Mouse (Mus musculus) limb, embryonic 14.5 days (tissue): Measurements from ENCODE around the gene Olfr926. TPM values are rescaled to one million over a fixed set of nuclear protein-coding genes. Genes with fewer than 3 reads are reported as not detected.
"Not testable (repeated sequence)": the region's sequence is repeated elsewhere in the genome, so short reads cannot be mapped to it uniquely, and the experiment has no call there.

ENCODE experiments used
- ATAC-seq: fragments of 200-750 bp; cut with Nextera tagmentation; 2 replicates; pipeline ENCODE4 v1.8.0; 2017; ENCODE audit warnings: low read depth, moderate number of reproducible peaks, moderate TSS enrichment; ENCODE audit not compliant: low FRiP score
- DNase-seq: peaks from one replicate; pipeline ENCODE4 v3.0.0-alpha.2; 2015; ENCODE audit warnings: low spot score
- H3K27ac ChIP-seq: fragments of 300-500 bp; sonication (generic); replicated peaks from 2 replicates; pipeline ENCODE4 v1.5.1; 2014; ENCODE audit warnings: low read depth, mild to moderate bottlenecking, low read length, moderate library complexity, mixed read lengths
- H3K27me3 ChIP-seq: fragments of 300-500 bp; sonication (generic); 2 replicates; pipeline ENCODE4 v1.6.1; 2014; ENCODE audit warnings: low read length, mixed read lengths; ENCODE audit not compliant: control insufficient read depth, insufficient read depth
- H3K36me3 ChIP-seq: fragments of 300-500 bp; sonication (generic); 2 replicates; pipeline ENCODE4 v1.6.1; 2014; ENCODE audit warnings: mild to moderate bottlenecking, low read length, moderate library complexity, mixed read lengths; ENCODE audit not compliant: control insufficient read depth, insufficient read depth
- H3K4me1 ChIP-seq: fragments of 300-500 bp; sonication (generic); 2 replicates; pipeline ENCODE4 v1.6.1; 2014; ENCODE audit warnings: antibody characterized with exemption, low read length, mixed read lengths; ENCODE audit not compliant: control insufficient read depth, insufficient read depth
- H3K4me2 ChIP-seq: fragments of 300-500 bp; sonication (generic); replicated peaks from 2 replicates; pipeline ENCODE4 v1.6.1; 2014; ENCODE audit warnings: low read depth, mild to moderate bottlenecking, low read length, moderate library complexity; ENCODE audit not compliant: severe bottlenecking
- H3K4me3 ChIP-seq: fragments of 300-500 bp; sonication (generic); replicated peaks from 2 replicates; pipeline ENCODE4 v1.5.1; 2014; ENCODE audit warnings: low read length
- H3K9ac ChIP-seq: fragments of 300-500 bp; sonication (generic); 2 replicates; pipeline ENCODE4 v1.6.1; 2014; ENCODE audit warnings: mild to moderate bottlenecking, low read depth, low read length, moderate library complexity; ENCODE audit not compliant: severe bottlenecking
- H3K9me3 ChIP-seq: fragments of 300-500 bp; sonication (generic); 2 replicates; pipeline ENCODE4 v1.6.1; 2016; ENCODE audit warnings: low read length; ENCODE audit not compliant: control insufficient read depth
- POLR2A ChIP-seq: fragments of 200-500 bp; IDR thresholded peaks from 2 replicates; pipeline ENCODE4 v1.8.0; 2012; ENCODE audit warnings: inconsistent platforms, mild to moderate bottlenecking, moderate library complexity, borderline replicate concordance; ENCODE audit not compliant: insufficient read depth, insufficient read length; ENCODE audit errors: extremely low read depth
- WGBS: fragments of 180-500 bp; shearing (Covaris S2); extraction: QIAGEN DNeasy Blood & Tissue Kit; methylation state at CpG from one replicate; pipeline ENCODE4 v1.1.7; 2014; 5-methylcytosine and 5-hydroxymethylcytosine counted together
- polyA plus RNA-seq, 2 experiments: library from polyadenylated mRNA; depleted of rRNA in 1 of 2; stranded (reverse) in 1 of 2; unstranded in 1 of 2; fragments of >200 nt; fragmentation: Nextera tagmentation in 1 of 2; extraction: Ambion mirVana in 1 of 2; gene quantifications; 2 replicates each; pipeline versions ENCODE4 v1.2.1 to v1.2.3; 2012 to 2014

The Olfr926 gene
- not detected in 2 replicates for polyA plus RNA-seq (2012; rRNA removed)
- polyA plus RNA-seq (2014; fragmentation: Nextera tagmentation; extraction: Ambion mirVana) = not detected in 2 replicates

- no peaks in the 10 kb centered on the region for H3K36me3 ChIP-seq
- no peaks in the 10 kb centered on the region for H3K9me3 ChIP-seq
- DNase-seq = no peak
- no peak for ATAC-seq
- H3K27me3 ChIP-seq = no peaks in the 10 kb centered on the region
- no peak within 1 kb of the TSS for H3K9ac ChIP-seq
- TF ChIP-seq POLR2A = no peak
- WGBS = 74% methylated on average over 2 of the region's 2 CpGs
- no peaks in the 10 kb centered on the region for H3K4me1 ChIP-seq
- H3K27ac ChIP-seq = no peak within 1 kb of the TSS
- H3K4me3 ChIP-seq = no peak within 1 kb of the TSS
- H3K4me2 ChIP-seq = no peak within 1 kb of the TSS
Observed at GRCm38 (mm10) chr9:38876826-38877225, at the start of gene Olfr926. Gene Olfr926, plus strand, starts transcription at chr9:38877126.

GRCm38 (mm10) chr9:38833027-38833426 lies 43.9 kb upstream of the Olfr926 start:
- Histone ChIP-seq H3K4me3 (no peak overlapping the region), H3K4me2 (no peak overlapping the region), H3K9ac (no peak overlapping the region), H3K4me1 (no peaks in the 10 kb centered on the region), H3K36me3 (no peaks in the 10 kb centered on the region), H3K27me3 (no peaks in the 10 kb centered on the region), H3K27ac (no peak overlapping the region), H3K9me3 (no peaks in the 10 kb centered on the region)
- DNase-seq (no peak), ATAC-seq (no peak)
- 81% methylated on average over 2 of the region's 2 CpGs for WGBS
- TF ChIP-seq POLR2A = no peak

DNA sequence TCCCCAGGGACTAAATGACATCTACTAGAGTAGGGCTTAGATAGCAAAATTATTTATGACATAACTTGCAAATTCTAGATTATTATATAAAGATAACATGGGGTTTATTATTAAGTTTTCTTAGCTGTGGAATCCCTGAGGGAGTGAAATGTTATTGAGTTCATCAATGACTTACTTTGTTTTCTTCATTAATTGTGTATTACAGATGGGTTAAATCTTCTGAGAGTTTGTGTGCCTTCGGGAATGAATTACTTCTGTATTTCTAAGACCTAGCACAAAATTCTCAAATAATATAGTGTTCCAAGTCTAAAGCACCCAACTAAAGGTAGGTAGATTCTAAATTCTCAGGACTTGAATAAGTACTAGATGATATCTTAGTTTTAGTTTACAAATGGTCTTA lies 32.8 kb upstream of the Olfr926 start, which contains the start of gene Olfr924:
Olfr924 (plus strand) TSS at position 301 of the 400 bp plus-strand sequence.
- Histone ChIP-seq H3K4me1 (no peaks in the 10 kb centered on the region), H3K9ac (no peak within 1 kb of the TSS), H3K9me3 (no peaks in the 10 kb centered on the region), H3K36me3 (no peaks in the 10 kb centered on the region), H3K27ac (no peak within 1 kb of the TSS), H3K4me2 (no peak within 1 kb of the TSS), H3K27me3 (no peaks in the 10 kb centered on the region), H3K4me3 (no peak within 1 kb of the TSS)
- TF ChIP-seq POLR2A = no peak
- DNase-seq = no peak
- ATAC-seq = no peak
- WGBS = 83% methylated on average over 1 of the region's 1 CpGs

DNA sequence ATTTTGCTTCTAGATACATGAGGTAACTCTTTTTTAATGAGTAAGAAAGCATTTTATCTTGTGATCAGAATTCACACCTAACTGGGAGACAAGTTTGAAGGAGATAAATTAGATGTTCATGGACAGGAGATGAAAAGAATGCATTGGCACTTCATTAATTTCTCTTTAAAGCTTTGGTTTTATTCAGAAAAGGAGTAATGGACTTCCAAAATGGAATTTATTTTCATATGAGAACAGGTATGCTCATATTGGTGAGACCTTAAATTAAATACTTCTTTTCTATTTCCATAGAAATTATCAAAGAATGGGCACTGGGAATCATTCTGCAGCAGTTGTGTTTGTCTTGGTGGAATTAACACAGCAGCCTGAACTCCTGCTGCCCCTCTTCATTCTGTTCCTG lies 22.2 kb upstream of the Olfr926 start, which contains the start of gene Olfr26:
Olfr26 (plus strand) TSS at position 301 of the 400 bp plus-strand sequence.
- H3K36me3 ChIP-seq = no peaks in the 10 kb centered on the region
- H3K9ac ChIP-seq = no peak within 1 kb of the TSS
- no peak within 1 kb of the TSS for H3K27ac ChIP-seq
- DNase-seq (no peak), ATAC-seq (no peak)
- H3K4me1 ChIP-seq = no peaks in the 10 kb centered on the region
- H3K4me3 ChIP-seq = no peak within 1 kb of the TSS
- H3K27me3 ChIP-seq = no peaks in the 10 kb centered on the region
- H3K9me3 ChIP-seq = no peaks in the 10 kb centered on the region
- no peak within 1 kb of the TSS for H3K4me2 ChIP-seq
- no peak for TF ChIP-seq POLR2A

DNA sequence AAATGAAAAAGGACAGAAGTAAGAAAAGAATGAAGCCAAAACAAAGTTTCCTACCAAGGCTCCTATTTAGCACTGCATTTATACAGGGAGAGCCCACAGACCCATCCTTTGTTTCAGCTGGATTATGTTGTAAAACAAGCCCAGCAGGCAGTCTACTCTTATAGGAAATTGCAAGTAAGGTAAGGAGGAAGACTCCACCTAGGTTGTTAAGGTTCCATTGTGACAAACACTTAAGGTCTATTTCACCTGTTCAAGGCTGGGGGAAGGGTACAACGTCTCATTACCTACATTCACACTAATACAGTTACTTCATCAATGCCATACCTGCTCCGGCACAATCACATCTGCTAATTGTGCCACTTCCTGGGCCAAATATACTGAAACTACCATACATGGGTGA lies 2.0 kb upstream of the Olfr926 start:
- not testable (repeated sequence) for H3K4me3 ChIP-seq, H3K27me3 ChIP-seq, H3K36me3 ChIP-seq, ATAC-seq, H3K27ac ChIP-seq, H3K4me1 ChIP-seq, H3K9me3 ChIP-seq, H3K4me2 ChIP-seq, DNase-seq, H3K9ac ChIP-seq
- 57% methylated on average over 2 of the region's 2 CpGs for WGBS

Other genes with a start within 250 kb of the Olfr926 start
- not detected in 2 replicates for gene Olfr916, start 217.3 kb upstream of the Olfr926 start, polyA plus RNA-seq (2012; rRNA removed)
- gene Olfr916, start 217.3 kb upstream of the Olfr926 start, polyA plus RNA-seq (2014; fragmentation: Nextera tagmentation; extraction: Ambion mirVana) = not detected in 2 replicates
- not detected in 2 replicates for gene Olfr917, start 211.3 kb upstream of the Olfr926 start, polyA plus RNA-seq (2012; rRNA removed)
- gene Olfr917, start 211.3 kb upstream of the Olfr926 start, polyA plus RNA-seq (2014; fragmentation: Nextera tagmentation; extraction: Ambion mirVana) = not detected in 2 replicates
- not detected in 2 replicates for gene Olfr918, start 202.5 kb upstream of the Olfr926 start, polyA plus RNA-seq (2012; rRNA removed)
- gene Olfr918, start 202.5 kb upstream of the Olfr926 start, polyA plus RNA-seq (2014; fragmentation: Nextera tagmentation; extraction: Ambion mirVana) = not detected in 2 replicates
- gene Olfr919, start 173.5 kb upstream of the Olfr926 start, polyA plus RNA-seq (2012; rRNA removed) = not detected in 2 replicates
- not detected in 2 replicates for gene Olfr919, start 173.5 kb upstream of the Olfr926 start, polyA plus RNA-seq (2014; fragmentation: Nextera tagmentation; extraction: Ambion mirVana)
- 19.1 and 20.6 TPM in 2 replicates for gene Vwa5a, start 158.9 kb upstream of the Olfr926 start, polyA plus RNA-seq (2012; rRNA removed)
- gene Vwa5a, start 158.9 kb upstream of the Olfr926 start, polyA plus RNA-seq (2014; fragmentation: Nextera tagmentation; extraction: Ambion mirVana) = 26.2 and 28.6 TPM in 2 replicates
- gene Olfr920, start 124.8 kb upstream of the Olfr926 start, polyA plus RNA-seq (2012; rRNA removed) = 0.09 and 0.10 TPM in 2 replicates
- gene Olfr920, start 124.8 kb upstream of the Olfr926 start, polyA plus RNA-seq (2014; fragmentation: Nextera tagmentation; extraction: Ambion mirVana) = 0.03 and 0.07 TPM in 2 replicates
- gene Olfr921, start 104.1 kb upstream of the Olfr926 start, polyA plus RNA-seq (2012; rRNA removed) = 0.09 TPM in 1 of 2 replicates, not detected in the other
- gene Olfr921, start 104.1 kb upstream of the Olfr926 start, polyA plus RNA-seq (2014; fragmentation: Nextera tagmentation; extraction: Ambion mirVana) = not detected in 2 replicates
- not detected in 2 replicates for gene Olfr922, start 62.5 kb upstream of the Olfr926 start, polyA plus RNA-seq (2012; rRNA removed)
- not detected in 2 replicates for gene Olfr922, start 62.5 kb upstream of the Olfr926 start, polyA plus RNA-seq (2014; fragmentation: Nextera tagmentation; extraction: Ambion mirVana)
- not detected in 2 replicates for gene Olfr923, start 50.6 kb upstream of the Olfr926 start, polyA plus RNA-seq (2012; rRNA removed)
- gene Olfr923, start 50.6 kb upstream of the Olfr926 start, polyA plus RNA-seq (2014; fragmentation: Nextera tagmentation; extraction: Ambion mirVana) = not detected in 2 replicates
- gene Olfr924, start 32.7 kb upstream of the Olfr926 start, polyA plus RNA-seq (2012; rRNA removed) = not detected in 2 replicates
- not detected in 2 replicates for gene Olfr924, start 32.7 kb upstream of the Olfr926 start, polyA plus RNA-seq (2014; fragmentation: Nextera tagmentation; extraction: Ambion mirVana)
- not detected in 2 replicates for gene Olfr26, start 22.1 kb upstream of the Olfr926 start, polyA plus RNA-seq (2012; rRNA removed)
- not detected in 2 replicates for gene Olfr26, start 22.1 kb upstream of the Olfr926 start, polyA plus RNA-seq (2014; fragmentation: Nextera tagmentation; extraction: Ambion mirVana)
- gene Olfr930, start 52.7 kb downstream of the Olfr926 start, polyA plus RNA-seq (2012; rRNA removed) = not detected in 2 replicates
- gene Olfr930, start 52.7 kb downstream of the Olfr926 start, polyA plus RNA-seq (2014; fragmentation: Nextera tagmentation; extraction: Ambion mirVana) = not detected in 2 replicates
- gene Olfr933, start 95.2 kb downstream of the Olfr926 start, polyA plus RNA-seq (2012; rRNA removed) = not detected in 2 replicates
- gene Olfr933, start 95.2 kb downstream of the Olfr926 start, polyA plus RNA-seq (2014; fragmentation: Nextera tagmentation; extraction: Ambion mirVana) = not detected in 2 replicates
- not detected in 2 replicates for gene Olfr934, start 111.2 kb downstream of the Olfr926 start, polyA plus RNA-seq (2012; rRNA removed)
- gene Olfr934, start 111.2 kb downstream of the Olfr926 start, polyA plus RNA-seq (2014; fragmentation: Nextera tagmentation; extraction: Ambion mirVana) = not detected in 2 replicates
- gene Olfr935, start 122.6 kb downstream of the Olfr926 start, polyA plus RNA-seq (2012; rRNA removed) = not detected in 2 replicates
- gene Olfr935, start 122.6 kb downstream of the Olfr926 start, polyA plus RNA-seq (2014; fragmentation: Nextera tagmentation; extraction: Ambion mirVana) = not detected in 2 replicates
- gene Olfr146, start 146.3 kb downstream of the Olfr926 start, polyA plus RNA-seq (2012; rRNA removed) = not detected in 2 replicates
- gene Olfr146, start 146.3 kb downstream of the Olfr926 start, polyA plus RNA-seq (2014; fragmentation: Nextera tagmentation; extraction: Ambion mirVana) = not detected in 2 replicates
- not detected in 2 replicates for gene Olfr937, start 187.8 kb downstream of the Olfr926 start, polyA plus RNA-seq (2012; rRNA removed)
- gene Olfr937, start 187.8 kb downstream of the Olfr926 start, polyA plus RNA-seq (2014; fragmentation: Nextera tagmentation; extraction: Ambion mirVana) = not detected in 2 replicates
- not detected in 2 replicates for gene Olfr938, start 201.8 kb downstream of the Olfr926 start, polyA plus RNA-seq (2012; rRNA removed)
- gene Olfr938, start 201.8 kb downstream of the Olfr926 start, polyA plus RNA-seq (2014; fragmentation: Nextera tagmentation; extraction: Ambion mirVana) = not detected in 2 replicates